Mouse (Mus musculus) intestine, embryonic 15.5 days (tissue): Measurements from ENCODE around the gene Cuzd1. TPM values are rescaled to one million over a fixed set of nuclear protein-coding genes. Genes with fewer than 3 reads are reported as not detected.

Source experiments
- ATAC-seq: fragments of 200-750 bp; cut with Nextera tagmentation; 2 replicates; pipeline ENCODE4 v1.8.0; 2017; ENCODE audit warnings: moderate TSS enrichment, moderate library complexity
- H3K27ac ChIP-seq: fragments of 300-500 bp; sonication (generic); 2 replicates; pipeline ENCODE4 v1.5.1; 2015; ENCODE audit warnings: mild to moderate bottlenecking, inconsistent platforms
- H3K27me3 ChIP-seq: fragments of 300-500 bp; sonication (generic); replicated peaks from 2 replicates; pipeline ENCODE4 v1.6.1; 2015; ENCODE audit warnings: inconsistent platforms
- H3K36me3 ChIP-seq: fragments of 300-500 bp; sonication (generic); 2 replicates; pipeline ENCODE4 v1.6.1; 2015; ENCODE audit warnings: inconsistent platforms
- H3K4me1 ChIP-seq: fragments of 300-500 bp; sonication (generic); replicated peaks from 2 replicates; pipeline ENCODE4 v1.6.1; 2015; ENCODE audit warnings: inconsistent platforms
- H3K4me2 ChIP-seq: fragments of 300-500 bp; sonication (generic); replicated peaks from 2 replicates; pipeline ENCODE4 v1.6.1; 2015; ENCODE audit warnings: mild to moderate bottlenecking, inconsistent platforms
- H3K4me3 ChIP-seq: fragments of 300-500 bp; sonication (generic); replicated peaks from 2 replicates; pipeline ENCODE4 v1.5.1; 2015; ENCODE audit warnings: inconsistent platforms
- H3K9ac ChIP-seq: fragments of 300-500 bp; sonication (generic); 2 replicates; pipeline ENCODE4 v1.6.1; 2015; ENCODE audit warnings: inconsistent platforms
- H3K9me3 ChIP-seq: fragments of 300-500 bp; sonication (generic); 2 replicates; pipeline ENCODE4 v1.6.1; 2016; ENCODE audit warnings: inconsistent platforms
- WGBS: fragments of 180-500 bp; shearing (Covaris S2); methylation state at CpG from one replicate; pipeline ENCODE4 v1.1.7; 2015; 5-methylcytosine and 5-hydroxymethylcytosine counted together
- polyA plus RNA-seq: library from polyadenylated mRNA; unstranded; fragments of >200 nt; fragmentation: Nextera tagmentation; extraction: Ambion mirVana; gene quantifications from 2 replicates; pipeline ENCODE4 v1.2.1, GENCODE M21; 2015

Gene Cuzd1
- polyA plus RNA-seq: 0.26 and 0.53 TPM in 2 replicates

DNA sequence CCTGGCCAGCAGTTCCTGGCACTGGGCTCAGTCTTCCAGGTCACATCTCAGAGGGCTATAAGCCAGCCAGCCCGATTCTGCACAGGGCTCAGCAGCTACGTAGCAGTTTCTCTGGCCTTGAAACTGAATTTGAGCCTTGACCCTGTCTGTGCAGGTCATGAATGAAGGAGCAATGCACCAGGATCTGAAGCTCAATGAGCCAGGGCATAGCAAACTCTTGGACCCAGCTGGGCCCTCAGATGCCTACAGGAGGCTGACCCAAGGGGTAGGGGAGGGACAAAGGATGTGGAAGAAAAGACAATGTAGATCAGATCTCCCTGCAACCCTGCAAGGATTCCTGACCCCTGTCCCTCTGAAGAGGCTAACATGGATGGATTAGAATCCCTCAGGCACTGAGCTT is at the start of gene Cuzd1:
TSS of gene Cuzd1 (minus strand) at position 101 of the 400 bp plus-strand sequence.
- whole genome bisulfite sequencing: 84% methylated on average over 2 of the region's 2 CpGs
- Histone ChIP-seq H3K9me3 (no peaks in the 10 kb centered on the region), H3K36me3 (no peaks in the 10 kb centered on the region), H3K27ac (no peak within 1 kb of the TSS), H3K27me3 (no peaks in the 10 kb centered on the region), H3K4me2 (no peak within 1 kb of the TSS), H3K4me3 (no peak within 1 kb of the TSS), H3K9ac (no peak within 1 kb of the TSS), H3K4me1 (no peaks in the 10 kb centered on the region)
- no peak for ATAC-seq

DNA sequence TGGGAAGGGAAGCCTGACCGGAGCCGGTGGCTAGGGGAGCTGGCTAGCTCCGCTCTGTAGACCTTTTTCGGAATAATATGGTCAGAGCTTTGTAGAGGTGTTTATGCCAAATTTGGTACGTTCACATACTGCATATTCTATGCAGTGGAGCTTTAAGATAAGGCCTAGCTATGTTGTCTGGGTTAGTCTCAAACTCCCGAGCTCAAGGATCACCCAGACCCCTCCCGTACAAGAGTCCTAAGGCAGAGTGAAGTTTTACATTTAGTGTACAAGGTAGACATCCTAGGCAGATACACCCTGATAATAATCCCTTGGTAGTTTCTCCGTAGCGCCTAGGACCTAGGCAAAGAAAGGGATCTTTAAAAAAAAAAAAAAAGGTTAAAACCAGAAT is 49.4 kb upstream of the Cuzd1 start:
- Histone ChIP-seq H3K4me1 (no peaks in the 10 kb centered on the region; the same call in 1 of the 2 replicates), H3K36me3 (no peaks in the 10 kb centered on the region), H3K4me2 (peak overlapping the region; percentile 75), H3K9me3 (no peaks in the 10 kb centered on the region), H3K4me3 (peak overlapping the region; percentile 81), H3K27me3 (no peaks in the 10 kb centered on the region), H3K27ac (peak overlapping the region; percentile 99), H3K9ac (peak overlapping the region; percentile 95)
- 2% methylated on average over 9 of the region's 9 CpGs for WGBS
- no peak for ATAC-seq

GRCm38 (mm10) chr7:131370648-131371469 is 48.8 kb upstream of the Cuzd1 start, which contains the start of gene Pstk:
Gene Pstk (plus strand): TSS chr7:131371141.
- Histone ChIP-seq H3K4me2 (peak within 1 kb of the TSS; percentile 75), H3K27ac (peak within 1 kb of the TSS; percentile 99), H3K9ac (peak within 1 kb of the TSS; percentile 95), H3K4me3 (peak within 1 kb of the TSS; percentile 81), H3K9me3 (no peaks in the 10 kb centered on the region), H3K36me3 (no peaks in the 10 kb centered on the region), H3K27me3 (no peaks in the 10 kb centered on the region), H3K4me1 (no peaks in the 10 kb centered on the region; the same call in 1 of the 2 replicates)
- 4% methylated on average over 47 of the region's 47 CpGs for WGBS
- peak; percentile 98 for ATAC-seq

DNA sequence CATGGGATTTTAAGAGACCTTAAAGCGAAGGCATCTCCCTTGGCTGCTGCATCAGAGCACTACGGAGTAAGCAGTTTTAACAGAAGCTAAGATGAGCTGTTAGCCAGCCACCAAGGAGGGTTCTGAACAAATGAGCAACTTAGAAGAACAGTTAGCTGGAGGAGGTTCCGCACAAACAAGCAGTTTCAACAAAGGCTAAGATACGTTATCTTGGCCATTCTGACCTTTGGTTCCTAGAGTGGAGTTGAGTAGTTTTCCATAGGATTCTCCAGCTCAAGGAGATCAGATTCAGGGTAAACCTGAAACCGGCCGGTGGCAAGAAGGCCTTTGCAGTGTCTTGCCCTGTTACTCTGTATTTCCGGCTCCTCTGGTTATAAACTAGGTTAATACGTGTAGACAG is 42.0 kb upstream of the Cuzd1 start:
- Histone ChIP-seq H3K4me3 (no peak overlapping the region), H3K36me3 (no peaks in the 10 kb centered on the region), H3K9me3 (no peaks in the 10 kb centered on the region), H3K4me1 (peaks cover 6% of the 10 kb centered on the region; the same call in 1 of the 2 replicates), H3K27ac (peak overlapping the region; percentile 28; the same call in 1 of the 2 replicates), H3K27me3 (no peaks in the 10 kb centered on the region), H3K9ac (no peak overlapping the region), H3K4me2 (no peak overlapping the region)
- WGBS: 65% methylated on average over 8 of the region's 8 CpGs
- no peak for ATAC-seq

DNA sequence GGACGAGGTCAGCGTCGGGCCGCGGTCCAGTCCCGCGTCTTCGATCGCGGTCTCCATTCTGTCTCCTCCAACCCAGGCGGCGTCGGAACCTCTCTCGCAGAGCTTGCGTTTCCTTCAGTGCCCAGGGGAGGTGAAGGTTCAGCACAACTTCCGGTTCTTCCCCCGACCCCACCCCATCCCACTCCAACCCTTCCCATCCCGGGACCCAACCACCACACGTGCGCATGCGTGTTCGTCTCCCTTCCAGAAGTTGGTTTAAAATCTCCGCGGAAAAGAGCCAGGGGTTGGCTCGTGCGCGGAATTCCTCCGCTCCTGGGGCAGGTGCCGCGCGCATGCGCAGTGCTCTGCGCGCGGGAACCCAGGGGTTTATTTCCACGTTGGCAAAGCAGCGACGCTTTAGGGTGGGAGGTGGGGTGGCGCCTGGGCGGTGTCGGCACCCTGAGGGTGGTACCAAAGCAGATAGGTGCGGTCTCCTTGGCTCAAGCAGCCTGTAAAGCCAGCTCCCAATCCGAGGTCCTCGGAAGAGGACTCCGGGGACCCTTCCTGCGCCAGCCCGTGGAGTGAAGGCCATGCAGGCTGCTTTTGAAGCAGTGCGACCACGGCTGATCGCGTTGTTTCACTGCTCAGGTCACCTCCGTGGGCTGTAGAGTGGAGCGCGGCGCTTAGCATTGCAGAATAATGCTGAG is 40.7 kb upstream of the Cuzd1 start, which contains the start of gene 2310057M21Rik:
TSS of gene 2310057M21Rik (minus strand) at position 145 of the 686 bp plus-strand sequence.
- peak within 1 kb of the TSS; percentile 96 for H3K27ac ChIP-seq
- no peaks in the 10 kb centered on the region for H3K9me3 ChIP-seq
- H3K4me2 ChIP-seq: peak within 1 kb of the TSS; percentile 94
- peak within 1 kb of the TSS; percentile 95 for H3K4me3 ChIP-seq
- H3K27me3 ChIP-seq: no peaks in the 10 kb centered on the region
- peaks cover 6% of the 10 kb centered on the region; the same call in 1 of the 2 replicates for H3K4me1 ChIP-seq
- peak; percentile 98 for ATAC-seq
- H3K9ac ChIP-seq: peak within 1 kb of the TSS; percentile 96
- peaks cover 2% of the 10 kb centered on the region; the same call in 1 of the 2 replicates for H3K36me3 ChIP-seq
- under 1% methylated on average over 55 of the region's 55 CpGs for WGBS

DNA sequence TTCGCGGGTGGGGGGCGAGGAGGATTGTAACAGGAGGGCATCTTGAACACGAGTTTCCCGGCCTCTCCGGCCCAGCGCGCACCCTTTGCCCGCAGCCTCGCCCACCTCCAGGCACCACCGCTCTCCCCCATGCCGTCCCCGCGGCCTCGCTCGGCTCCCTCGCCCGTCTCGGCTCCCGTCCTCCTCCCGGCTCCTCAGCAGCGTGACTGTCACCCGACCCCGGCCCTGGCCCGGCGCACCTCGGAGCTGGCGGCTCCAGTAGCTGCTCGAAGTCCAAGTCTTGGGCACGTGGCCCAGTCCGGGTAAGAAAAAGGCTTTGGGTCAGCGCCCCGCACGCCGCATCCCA is 40.1 kb upstream of the Cuzd1 start:
- H3K27ac ChIP-seq: peak overlapping the region; percentile 96
- H3K36me3 ChIP-seq: peaks cover 6% of the 10 kb centered on the region; the same call in 1 of the 2 replicates
- under 1% methylated on average over 35 of the region's 35 CpGs for WGBS
- peak overlapping the region; percentile 94 for H3K4me2 ChIP-seq
- H3K4me3 ChIP-seq: peak overlapping the region; percentile 95
- H3K4me1 ChIP-seq: peaks cover 6% of the 10 kb centered on the region; the same call in 1 of the 2 replicates
- ATAC-seq: peak; percentile 76
- H3K9me3 ChIP-seq: no peaks in the 10 kb centered on the region
- H3K27me3 ChIP-seq: no peaks in the 10 kb centered on the region
- peak overlapping the region; percentile 96 for H3K9ac ChIP-seq

GRCm38 (mm10) chr7:131356105-131356504 is 34.0 kb upstream of the Cuzd1 start:
- no peaks in the 10 kb centered on the region for H3K9me3 ChIP-seq
- H3K4me2 ChIP-seq: no peak overlapping the region
- no peak for ATAC-seq
- no peak overlapping the region for H3K9ac ChIP-seq
- H3K27me3 ChIP-seq: no peaks in the 10 kb centered on the region
- no peaks in the 10 kb centered on the region for H3K4me1 ChIP-seq
- H3K27ac ChIP-seq: no peak overlapping the region
- H3K4me3 ChIP-seq: no peak overlapping the region
- 95% methylated on average over 13 of the region's 13 CpGs for WGBS
- H3K36me3 ChIP-seq: peaks cover 16% of the 10 kb centered on the region

- no peaks in the 10 kb centered on the region for H3K9me3 ChIP-seq
- H3K9ac ChIP-seq: no peak overlapping the region
- H3K4me3 ChIP-seq: no peak overlapping the region
- H3K27me3 ChIP-seq: no peaks in the 10 kb centered on the region
- H3K36me3 ChIP-seq: peaks cover 22% of the 10 kb centered on the region; the same call in 1 of the 2 replicates
- 80% methylated on average over 7 of the region's 7 CpGs for WGBS
- no peaks in the 10 kb centered on the region for H3K4me1 ChIP-seq
- H3K27ac ChIP-seq: no peak overlapping the region
- no peak for ATAC-seq
- no peak overlapping the region for H3K4me2 ChIP-seq
Observed at GRCm38 (mm10) chr7:131345856-131346541, 23.9 kb upstream of the Cuzd1 start.

- 46% methylated on average over 8 of the region's 8 CpGs for WGBS
- Histone ChIP-seq H3K9me3 (no peaks in the 10 kb centered on the region), H3K4me1 (no peaks in the 10 kb centered on the region), H3K27me3 (no peaks in the 10 kb centered on the region), H3K9ac (no peak overlapping the region), H3K27ac (no peak overlapping the region), H3K4me3 (no peak overlapping the region), H3K36me3 (0 out of 2 replicates have a peak, but pooled peaks cover 10% of the 10 kb centered on the region), H3K4me2 (no peak overlapping the region)
- ATAC-seq: no peak
Observed at GRCm38 (mm10) chr7:131337502-131338068, 15.5 kb upstream of the Cuzd1 start.

DNA sequence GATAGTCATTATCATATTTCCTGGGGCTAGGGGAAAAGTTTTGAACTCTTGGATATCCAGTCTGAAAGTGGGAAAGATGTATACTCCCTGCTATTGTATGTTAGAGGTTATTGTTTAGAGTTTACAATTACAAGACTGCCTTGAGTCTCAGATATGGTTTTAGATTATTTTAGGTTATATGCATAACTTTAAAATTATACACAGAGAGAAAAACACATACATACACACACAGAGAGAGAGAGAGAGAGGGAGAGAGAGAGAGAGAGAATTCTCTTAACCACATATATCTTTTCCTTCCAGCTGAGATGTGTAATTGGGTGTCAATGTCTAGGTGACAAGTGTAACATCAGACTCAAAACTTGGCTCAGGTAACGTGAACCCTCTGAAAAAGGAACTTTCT is 11.5 kb upstream of the Cuzd1 start, which contains the start of gene Fam24a:
TSS of gene Fam24a (plus strand) at position 301 of the 400 bp plus-strand sequence.
- no peaks in the 10 kb centered on the region for H3K4me1 ChIP-seq
- no peak for ATAC-seq
- 56% methylated on average over 1 of the region's 1 CpGs for WGBS

DNA sequence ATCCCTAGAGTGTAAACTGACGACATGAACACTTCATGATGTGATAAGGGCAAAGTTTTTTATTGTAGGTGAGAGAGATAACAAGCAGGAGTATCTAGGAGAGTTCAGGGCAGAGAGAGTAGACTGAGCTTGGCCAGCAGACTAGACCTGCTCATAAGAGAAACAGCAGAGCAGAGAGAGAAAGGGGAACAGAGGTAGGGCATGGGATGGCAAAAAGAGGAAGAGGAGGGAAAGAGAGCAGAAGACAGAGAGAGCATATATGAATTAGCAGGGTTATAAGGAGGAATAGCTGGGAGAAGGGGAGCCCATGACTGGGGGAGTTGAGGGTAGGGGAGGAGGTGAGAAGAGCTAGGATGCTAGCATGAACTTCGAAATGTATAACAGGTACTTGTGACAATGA is 9.6 kb upstream of the Cuzd1 start:
- no peak overlapping the region for H3K4me3 ChIP-seq
- no peak overlapping the region for H3K4me2 ChIP-seq
- 68% methylated on average over 2 of the region's 2 CpGs for WGBS
- no peak overlapping the region for H3K27ac ChIP-seq
- H3K9ac ChIP-seq: no peak overlapping the region
- no peaks in the 10 kb centered on the region for H3K4me1 ChIP-seq
- H3K36me3 ChIP-seq: no peaks in the 10 kb centered on the region
- no peaks in the 10 kb centered on the region for H3K9me3 ChIP-seq
- ATAC-seq: no peak
- H3K27me3 ChIP-seq: no peaks in the 10 kb centered on the region

More for the DNA sequence above, 11.5 kb upstream of the Cuzd1 start, which contains the start of gene Fam24a:
- no peak within 1 kb of the TSS for H3K4me2 ChIP-seq
- H3K27ac ChIP-seq: no peak within 1 kb of the TSS
- H3K4me3 ChIP-seq: no peak within 1 kb of the TSS
- H3K9me3 ChIP-seq: no peaks in the 10 kb centered on the region
- no peak within 1 kb of the TSS for H3K9ac ChIP-seq
- H3K27me3 ChIP-seq: no peaks in the 10 kb centered on the region
- H3K36me3 ChIP-seq: no peaks in the 10 kb centered on the region
